Mouse (Mus musculus): ENCODE results near the gene Myf6. TPM values are rescaled to one million over a fixed set of nuclear protein-coding genes. Genes with fewer than 3 reads are reported as not detected.

Gene Myf6
- polyA plus RNA-seq, 1 experiment from 2014 or later = 5.9 TPM

Small RNAs within 50 kb of the gene (microRNA-seq; reads per million reads assigned to microRNA genes)
- gene Gm44403 = not detected

Other genes starting within 250 kb of the Myf6 start
- 4.4 and 4.5 TPM in 2 replicates for gene Lin7a, start 223.1 kb downstream of the Myf6 start, polyA plus RNA-seq (2015; fragmentation: Nextera tagmentation; extraction: Ambion mirVana)
- 12.5 and 23.7 TPM in 2 replicates for gene Myf5, start 8.6 kb downstream of the Myf6 start, polyA plus RNA-seq (2015; fragmentation: Nextera tagmentation; extraction: Ambion mirVana)
- gene Ptprq, start 225.3 kb upstream of the Myf6 start, polyA plus RNA-seq (2015; fragmentation: Nextera tagmentation; extraction: Ambion mirVana) = 0.18 and 0.25 TPM in 2 replicates

Measured in limb, embryonic 15.5 days (tissue).